Mouse (Mus musculus) forebrain, embryonic 14.5 days (tissue): ENCODE data around the gene Nptn. TPM values are rescaled to one million over a fixed set of nuclear protein-coding genes. Genes with fewer than 3 reads are reported as not detected.

ENCODE experiments used
- ATAC-seq: fragments of 200-750 bp; cut with Nextera tagmentation; 2 replicates; pipeline ENCODE4 v1.8.0; 2017; ENCODE audit warnings: mild to moderate bottlenecking, moderate library complexity
- DNase-seq: peaks from one replicate; pipeline ENCODE4 v3.0.0-alpha.2; 2015; ENCODE audit warnings: low spot score
- H3K27ac ChIP-seq: fragments of 300-500 bp; sonication (generic); 2 replicates; pipeline ENCODE4 v1.5.1; 2014; ENCODE audit warnings: low read depth, mild to moderate bottlenecking, control low read depth, low read length, moderate library complexity
- H3K27me3 ChIP-seq: fragments of 300-500 bp; sonication (generic); replicated peaks from 2 replicates; pipeline ENCODE4 v1.6.1; 2014; ENCODE audit warnings: low read length, control low read depth, mixed read lengths; ENCODE audit not compliant: control insufficient read depth, insufficient read depth
- H3K36me3 ChIP-seq: fragments of 300-500 bp; sonication (generic); 2 replicates; pipeline ENCODE4 v1.6.1; 2014; ENCODE audit warnings: low read length, control low read depth; ENCODE audit not compliant: control insufficient read depth, insufficient read depth
- H3K4me1 ChIP-seq: fragments of 300-500 bp; sonication (generic); 2 replicates; pipeline ENCODE4 v1.6.1; 2014; ENCODE audit warnings: antibody characterized with exemption, low read length, control low read depth; ENCODE audit not compliant: control insufficient read depth, insufficient read depth
- H3K4me2 ChIP-seq: fragments of 300-500 bp; sonication (generic); 2 replicates; pipeline ENCODE4 v1.6.1; 2014; ENCODE audit warnings: mild to moderate bottlenecking, control low read depth, low read length
- H3K4me3 ChIP-seq: fragments of 300-500 bp; sonication (generic); 2 replicates; pipeline ENCODE4 v1.5.1; 2014; ENCODE audit warnings: low read depth, low read length, control low read depth
- H3K9ac ChIP-seq: fragments of 300-500 bp; sonication (generic); 2 replicates; pipeline ENCODE4 v1.6.1; 2014; ENCODE audit warnings: mild to moderate bottlenecking, low read length, control low read depth, moderate library complexity
- H3K9me3 ChIP-seq: fragments of 300-500 bp; sonication (generic); replicated peaks from 2 replicates; pipeline ENCODE4 v1.6.1; 2016; ENCODE audit warnings: low read length, control low read depth, mixed read lengths; ENCODE audit not compliant: control insufficient read depth
- WGBS: fragments of 180-500 bp; shearing (Covaris S2); extraction: QIAGEN DNeasy Blood & Tissue Kit; methylation state at CpG from one replicate; pipeline ENCODE4 v1.1.7; 2014; 5-methylcytosine and 5-hydroxymethylcytosine counted together
- polyA plus RNA-seq: library from polyadenylated mRNA; unstranded; fragments of >200 nt; fragmentation: Nextera tagmentation; extraction: Ambion mirVana; gene quantifications from 2 replicates; pipeline ENCODE4 v1.2.1, GENCODE M21; 2014

Nptn gene
- polyA plus RNA-seq, 1 experiment from 2014 or later = 144 TPM

DNA sequence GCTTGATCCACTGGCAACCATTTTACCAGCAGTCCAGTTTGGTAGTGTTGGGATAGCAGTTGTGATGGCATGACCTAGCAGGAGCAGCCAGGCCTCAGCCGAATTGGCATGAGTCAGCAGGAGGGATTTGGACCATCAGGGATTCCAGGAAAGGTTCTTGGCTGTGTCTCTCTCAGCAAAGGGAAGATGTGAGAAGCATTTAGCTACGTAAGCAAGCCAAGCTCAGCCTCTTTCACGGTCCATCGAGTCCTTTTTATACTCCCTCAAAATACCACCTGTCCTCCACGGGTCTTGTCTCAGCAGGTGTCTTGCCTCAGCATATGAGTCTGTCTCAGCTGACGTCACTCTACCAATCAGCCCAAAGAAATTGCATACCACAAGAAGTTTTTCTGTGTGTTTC, 101.3 kb downstream of the Nptn start:
- Histone ChIP-seq H3K36me3 (no peaks in the 10 kb centered on the region), H3K27ac (no peak overlapping the region), H3K27me3 (no peaks in the 10 kb centered on the region), H3K4me3 (no peak overlapping the region), H3K9me3 (no peaks in the 10 kb centered on the region), H3K4me2 (no peak overlapping the region), H3K4me1 (0 out of 2 replicates have a peak, but pooled peaks cover 2% of the 10 kb centered on the region), H3K9ac (no peak overlapping the region)
- no peak for ATAC-seq
- WGBS = 31% methylated on average over 6 of the region's 6 CpGs
- no peak for DNase-seq

DNA sequence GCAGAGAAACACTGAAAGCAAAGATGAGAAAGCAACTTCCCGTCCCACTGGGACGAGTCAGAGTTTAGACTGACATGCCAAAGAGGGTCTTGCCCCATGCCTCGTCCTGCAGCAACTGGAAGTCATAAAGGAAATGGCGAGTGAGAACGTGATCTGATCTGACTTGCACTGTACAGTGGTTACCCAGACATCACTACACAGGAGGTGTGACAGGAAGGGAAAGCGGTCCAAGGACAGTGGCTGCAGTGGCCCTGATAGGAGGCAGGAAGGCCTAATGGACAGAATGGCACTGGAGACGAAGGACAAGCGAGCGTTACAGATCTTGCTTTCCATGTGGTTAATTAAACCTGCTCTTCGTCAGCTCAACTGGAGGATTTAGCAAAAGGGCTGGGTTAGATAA, 103.2 kb downstream of the Nptn start:
- ATAC-seq (no peak), DNase-seq (no peak)
- Histone ChIP-seq H3K9me3 (no peaks in the 10 kb centered on the region), H3K4me3 (no peak overlapping the region), H3K9ac (no peak overlapping the region), H3K4me2 (no peak overlapping the region), H3K36me3 (no peaks in the 10 kb centered on the region), H3K4me1 (0 out of 2 replicates have a peak, but pooled peaks cover 2% of the 10 kb centered on the region), H3K27ac (no peak overlapping the region), H3K27me3 (no peaks in the 10 kb centered on the region)
- WGBS = 91% methylated on average over 10 of the region's 10 CpGs

DNA sequence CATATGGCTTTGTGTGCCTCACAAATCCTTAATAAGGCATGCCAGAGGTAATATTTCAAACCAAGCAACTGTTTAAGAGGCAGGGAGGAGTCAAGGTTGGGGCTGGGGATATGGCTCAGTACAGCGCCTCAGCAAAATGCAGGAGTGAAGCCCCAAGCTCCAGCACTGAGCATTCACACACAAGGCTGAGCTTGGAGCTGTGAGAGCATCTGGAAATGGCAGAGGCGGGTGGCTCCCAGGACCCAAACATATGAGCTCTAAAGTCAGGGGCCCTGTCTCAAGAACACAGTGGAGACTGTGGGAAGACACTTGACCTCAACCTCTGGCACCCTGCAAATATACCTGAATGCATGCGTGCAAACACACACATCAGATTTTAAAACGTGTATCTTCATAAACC, 106.0 kb downstream of the Nptn start:
- H3K9ac ChIP-seq = no peak overlapping the region
- DNase-seq = no peak
- H3K27ac ChIP-seq = no peak overlapping the region
- no peak for ATAC-seq
- no peak overlapping the region for H3K4me3 ChIP-seq
- H3K27me3 ChIP-seq = no peaks in the 10 kb centered on the region
- no peaks in the 10 kb centered on the region for H3K4me1 ChIP-seq
- no peaks in the 10 kb centered on the region for H3K9me3 ChIP-seq
- H3K36me3 ChIP-seq = no peaks in the 10 kb centered on the region
- WGBS = 84% methylated on average over 4 of the region's 4 CpGs
- no peak overlapping the region for H3K4me2 ChIP-seq

- no peak overlapping the region for H3K9ac ChIP-seq
- 86% methylated on average over 4 of the region's 4 CpGs for WGBS
- no peak for ATAC-seq
These were observed 108.7 kb downstream of the Nptn start for GRCm38 (mm10) chr9:58690701-58691100.

GRCm38 (mm10) chr9:58691471-58691870, 109.4 kb downstream of the Nptn start:
- H3K9me3 ChIP-seq = no peaks in the 10 kb centered on the region
- no peak overlapping the region for H3K9ac ChIP-seq
- ATAC-seq = no peak
- no peak overlapping the region for H3K27ac ChIP-seq
- DNase-seq = no peak
- no peak overlapping the region for H3K4me3 ChIP-seq
- no peaks in the 10 kb centered on the region for H3K4me1 ChIP-seq
- WGBS = 90% methylated on average over 7 of the region's 7 CpGs
- no peaks in the 10 kb centered on the region for H3K27me3 ChIP-seq
- no peaks in the 10 kb centered on the region for H3K36me3 ChIP-seq
- H3K4me2 ChIP-seq = no peak overlapping the region

More at GRCm38 (mm10) chr9:58690701-58691100, 108.7 kb downstream of the Nptn start:
- Histone ChIP-seq H3K4me1 (no peaks in the 10 kb centered on the region), H3K4me3 (no peak overlapping the region), H3K27me3 (no peaks in the 10 kb centered on the region), H3K27ac (no peak overlapping the region), H3K36me3 (no peaks in the 10 kb centered on the region), H3K9me3 (no peaks in the 10 kb centered on the region), H3K4me2 (no peak overlapping the region)
- no peak for DNase-seq

GRCm38 (mm10) chr9:58698486-58698885, 116.4 kb downstream of the Nptn start:
- H3K9me3 ChIP-seq = no peaks in the 10 kb centered on the region
- WGBS = 95% methylated on average over 2 of the region's 2 CpGs
- no peaks in the 10 kb centered on the region for H3K4me1 ChIP-seq
- DNase-seq (no peak), ATAC-seq (no peak)
- H3K27me3 ChIP-seq = no peaks in the 10 kb centered on the region
- no peaks in the 10 kb centered on the region for H3K36me3 ChIP-seq
- H3K4me3 ChIP-seq = no peak overlapping the region
- H3K27ac ChIP-seq = no peak overlapping the region
- no peak overlapping the region for H3K4me2 ChIP-seq
- H3K9ac ChIP-seq = no peak overlapping the region

DNA sequence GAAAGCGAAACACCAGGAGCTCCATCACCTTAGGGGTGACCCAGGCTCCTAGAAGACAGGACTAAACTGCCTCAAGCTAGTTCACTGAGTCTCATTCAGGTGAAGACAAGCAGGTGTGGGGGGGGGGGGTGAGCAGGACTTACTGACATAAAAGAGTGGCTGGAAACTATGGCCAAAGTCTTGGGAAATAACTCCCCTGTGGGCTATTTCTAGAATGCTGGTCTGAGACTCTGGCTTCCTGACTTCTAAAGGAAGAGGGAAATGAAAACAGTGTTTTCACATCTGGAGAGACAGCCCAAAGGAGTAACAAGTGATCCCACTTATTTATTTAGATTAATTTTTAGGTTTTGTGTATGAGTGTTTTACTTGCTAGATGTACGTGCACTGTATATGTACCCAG, 119.7 kb downstream of the Nptn start:
- ATAC-seq (no peak), DNase-seq (no peak)
- Histone ChIP-seq H3K27me3 (no peaks in the 10 kb centered on the region), H3K4me3 (no peak overlapping the region), H3K36me3 (no peaks in the 10 kb centered on the region), H3K9me3 (no peaks in the 10 kb centered on the region), H3K4me2 (no peak overlapping the region), H3K9ac (no peak overlapping the region), H3K4me1 (no peaks in the 10 kb centered on the region), H3K27ac (no peak overlapping the region)
- WGBS = 93% methylated on average over 2 of the region's 2 CpGs

DNA sequence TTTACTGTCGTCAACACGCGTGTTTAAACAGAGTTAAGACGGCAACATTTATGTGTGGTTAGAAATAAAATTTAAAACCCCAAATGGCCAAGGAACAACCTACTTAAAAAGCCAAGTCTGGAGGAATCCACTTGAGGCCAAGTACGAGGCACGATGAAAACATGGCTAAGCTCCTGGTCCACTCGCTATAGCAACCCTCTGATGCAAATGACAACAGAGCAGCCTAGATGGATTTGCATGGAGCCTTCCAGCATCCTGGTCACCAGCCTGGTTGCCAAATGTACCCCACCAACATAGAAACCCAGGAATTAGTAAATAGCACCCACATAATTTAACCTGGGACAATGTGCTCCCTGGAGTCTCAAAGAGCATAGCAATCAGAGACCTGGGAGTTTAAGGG, 121.7 kb downstream of the Nptn start:
- WGBS = 90% methylated on average over 7 of the region's 7 CpGs
- no peak for DNase-seq
- Histone ChIP-seq H3K9me3 (no peaks in the 10 kb centered on the region), H3K27me3 (no peaks in the 10 kb centered on the region), H3K4me3 (no peak overlapping the region), H3K4me2 (no peak overlapping the region), H3K27ac (no peak overlapping the region), H3K36me3 (no peaks in the 10 kb centered on the region), H3K9ac (no peak overlapping the region), H3K4me1 (no peaks in the 10 kb centered on the region)
- ATAC-seq = no peak

- no peak for DNase-seq
- Histone ChIP-seq H3K4me1 (no peaks in the 10 kb centered on the region), H3K4me3 (no peak overlapping the region), H3K4me2 (no peak overlapping the region), H3K9me3 (no peaks in the 10 kb centered on the region), H3K36me3 (no peaks in the 10 kb centered on the region), H3K9ac (no peak overlapping the region), H3K27me3 (no peaks in the 10 kb centered on the region), H3K27ac (no peak overlapping the region)
- WGBS = 69% methylated on average over 7 of the region's 7 CpGs
- no peak for ATAC-seq
These were observed 124.0 kb downstream of the Nptn start for GRCm38 (mm10) chr9:58706024-58706423.
